Mouse (Mus musculus) kidney, adult 11 months (tissue): ENCODE measurements around the gene Slc34a1.

Source experiments
- DNase-seq: peaks from one replicate; pipeline ENCODE4 v3.0.0; 2022

Gene Slc34a1

GRCm38 (mm10) chr13:55398088-55398487 is at the start of gene Slc34a1:
Slc34a1 (plus strand) TSS chr13:55398187.
- DNase-seq = no peak

GRCm38 (mm10) chr13:55361145-55361544 is 36.8 kb upstream of the Slc34a1 start:
- no peak for DNase-seq

GRCm38 (mm10) chr13:55361974-55362452 is 36.0 kb upstream of the Slc34a1 start:
- DNase-seq = no peak

- peak; percentile 99 for DNase-seq
These were observed 35.4 kb upstream of the Slc34a1 start, which contains the start of gene Lman2 for GRCm38 (mm10) chr13:55362453-55363060. Lman2 (minus strand) TSS chr13:55362783.

- peak; percentile 17 for DNase-seq
These were observed 29.6 kb upstream of the Slc34a1 start for GRCm38 (mm10) chr13:55368401-55368800.

GRCm38 (mm10) chr13:55369531-55370114 is 28.4 kb upstream of the Slc34a1 start, which contains the start of gene Rgs14:
Rgs14 (plus strand) TSS chr13:55369732.
- DNase-seq = no peak

GRCm38 (mm10) chr13:55370234-55370633 is 27.8 kb upstream of the Slc34a1 start:
- DNase-seq = peak; percentile 66

- DNase-seq = no peak
These were observed 26.8 kb upstream of the Slc34a1 start for GRCm38 (mm10) chr13:55371007-55371681.

- DNase-seq = no peak
These were observed 26.2 kb upstream of the Slc34a1 start for GRCm38 (mm10) chr13:55371740-55372139.

GRCm38 (mm10) chr13:55374206-55374924 is 23.6 kb upstream of the Slc34a1 start:
- DNase-seq = no peak

GRCm38 (mm10) chr13:55375877-55376276 is 22.1 kb upstream of the Slc34a1 start:
- no peak for DNase-seq

- DNase-seq = peak; percentile 34
These were observed 18.9 kb upstream of the Slc34a1 start for GRCm38 (mm10) chr13:55378907-55379580.

- DNase-seq = no peak
These were observed 16.2 kb upstream of the Slc34a1 start for GRCm38 (mm10) chr13:55381790-55382189.

GRCm38 (mm10) chr13:55390644-55391043 is 7.3 kb upstream of the Slc34a1 start:
- peak; percentile 93 for DNase-seq

- peak; percentile 91 for DNase-seq
These were observed 6.4 kb upstream of the Slc34a1 start for GRCm38 (mm10) chr13:55391626-55392029.

GRCm38 (mm10) chr13:55392933-55393332 is 5.1 kb upstream of the Slc34a1 start:
- DNase-seq = no peak

- DNase-seq = peak; percentile 74
These were observed 1.5 kb downstream of the Slc34a1 start for GRCm38 (mm10) chr13:55399300-55400038.

- DNase-seq = no peak
These were observed 2.0 kb downstream of the Slc34a1 start for GRCm38 (mm10) chr13:55400039-55400346.

- DNase-seq = no peak
These were observed 5.3 kb downstream of the Slc34a1 start for GRCm38 (mm10) chr13:55403266-55403665.

GRCm38 (mm10) chr13:55403935-55404852 is 6.2 kb downstream of the Slc34a1 start:
- DNase-seq = no peak
